Mouse (Mus musculus) brain, adult 2 months (tissue): Measurements from ENCODE around the gene Lsg1.

Experiments
- DNase-seq: peaks from one replicate; pipeline ENCODE4 v3.0.0; 2011; ENCODE audit warnings: low read depth, low spot score

Lsg1 gene

GRCm38 (mm10) chr16:30587494-30588327, at the start of gene Lsg1:
Gene Lsg1 (minus strand): TSS chr16:30587592.
- DNase-seq: peak; percentile 99

GRCm38 (mm10) chr16:30633906-30634746, 46.7 kb upstream of the Lsg1 start:
- DNase-seq: peak; percentile 14

- DNase-seq: no peak
These were observed 42.1 kb upstream of the Lsg1 start for GRCm38 (mm10) chr16:30629509-30629908.

DNA sequence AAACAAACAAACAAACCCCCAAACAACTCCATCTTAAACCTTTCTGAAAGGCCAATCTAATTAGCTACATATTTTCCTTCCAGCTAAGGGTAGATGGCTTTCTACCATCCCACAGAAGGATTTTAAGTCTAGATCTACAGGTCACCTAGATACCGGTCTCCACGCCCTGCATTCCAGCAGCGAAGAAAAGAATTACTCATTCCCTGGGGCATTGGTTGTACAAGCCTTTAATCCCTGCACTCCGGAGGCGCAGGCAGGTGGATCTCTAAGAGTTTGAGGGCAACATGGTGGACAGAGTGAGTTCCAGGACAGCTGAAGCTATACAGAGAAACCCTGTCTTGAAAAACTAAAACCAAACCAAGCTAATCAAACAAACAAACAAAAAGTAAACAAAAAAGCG, 41.0 kb upstream of the Lsg1 start:
- DNase-seq: no peak

- no peak for DNase-seq
These were observed 40.4 kb upstream of the Lsg1 start for GRCm38 (mm10) chr16:30627586-30628337.

DNA sequence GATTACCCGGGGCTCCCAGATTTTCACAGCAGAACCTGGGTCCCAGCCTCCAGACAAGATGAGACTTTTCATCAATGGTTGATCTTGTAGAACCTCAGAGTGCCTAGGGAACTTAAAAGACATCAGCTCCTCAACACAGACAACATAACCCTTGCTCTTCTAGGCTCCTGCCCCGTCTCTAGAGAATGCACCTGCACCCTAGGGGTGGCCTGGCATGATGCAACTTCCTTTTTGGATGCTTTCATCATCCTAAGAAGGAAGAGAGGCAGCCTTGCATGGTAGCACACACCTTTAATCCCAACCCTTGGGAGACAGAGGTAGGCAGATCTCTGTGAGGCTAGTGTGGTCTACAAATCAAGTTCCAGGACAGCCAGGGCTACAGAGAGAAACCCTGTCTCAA, 37.2 kb upstream of the Lsg1 start:
- no peak for DNase-seq

GRCm38 (mm10) chr16:30623645-30624044, 36.3 kb upstream of the Lsg1 start:
- no peak for DNase-seq

- DNase-seq: no peak
These were observed 28.9 kb upstream of the Lsg1 start for GRCm38 (mm10) chr16:30616281-30616680.

DNA sequence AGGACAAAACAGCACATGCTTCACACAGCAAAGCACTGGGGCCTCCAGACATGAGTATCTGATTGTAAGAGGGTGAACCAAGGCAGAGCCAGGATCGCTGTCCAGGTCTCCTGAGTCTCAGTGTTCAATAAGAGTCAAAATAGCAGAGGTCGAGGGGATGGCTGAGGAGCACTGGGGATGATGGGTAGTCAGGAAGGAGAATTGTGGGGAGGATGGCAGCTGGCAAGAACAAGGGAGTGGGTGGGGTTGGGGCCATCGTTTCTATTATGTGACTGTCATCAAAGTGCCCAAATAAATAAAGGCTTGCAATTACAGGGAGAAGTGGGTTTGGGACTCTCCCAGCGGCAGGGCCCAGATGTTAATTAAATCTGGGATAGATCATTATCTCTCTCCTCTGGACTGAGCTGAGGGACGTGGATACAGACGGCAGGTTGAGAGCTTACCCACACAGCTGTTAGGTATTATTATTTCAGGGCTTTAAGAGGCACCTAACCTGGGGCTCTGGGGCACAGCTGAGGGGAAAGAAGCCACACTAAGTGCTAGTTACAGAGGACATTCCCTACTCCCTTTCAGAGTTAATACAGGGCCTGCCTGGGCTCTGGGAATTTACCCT, 27.4 kb upstream of the Lsg1 start:
- no peak for DNase-seq

GRCm38 (mm10) chr16:30614122-30614521, 26.7 kb upstream of the Lsg1 start:
- DNase-seq: no peak

DNA sequence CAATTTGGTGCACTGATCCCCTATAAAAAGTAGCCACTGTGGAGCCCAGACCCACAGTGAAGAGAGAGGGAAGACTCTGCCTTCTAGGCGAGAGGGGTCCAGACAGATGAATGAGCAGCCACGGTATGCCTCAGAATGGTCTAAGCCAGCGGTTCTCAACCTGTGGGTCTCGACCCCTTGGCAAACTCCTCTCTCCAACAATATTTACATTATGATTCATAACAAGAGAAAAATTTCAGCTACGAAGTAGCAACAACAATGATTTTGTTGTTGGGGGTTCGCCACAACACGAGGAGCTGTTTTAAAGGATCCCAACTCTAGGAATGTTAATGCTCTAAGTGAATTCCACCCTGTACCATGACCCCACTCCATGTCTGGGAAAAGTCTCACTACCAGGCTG, 25.7 kb upstream of the Lsg1 start:
- no peak for DNase-seq

- DNase-seq: no peak
These were observed 23.9 kb upstream of the Lsg1 start for GRCm38 (mm10) chr16:30611331-30611730.

- DNase-seq: no peak
These were observed 20.5 kb upstream of the Lsg1 start for GRCm38 (mm10) chr16:30607868-30608267.

DNA sequence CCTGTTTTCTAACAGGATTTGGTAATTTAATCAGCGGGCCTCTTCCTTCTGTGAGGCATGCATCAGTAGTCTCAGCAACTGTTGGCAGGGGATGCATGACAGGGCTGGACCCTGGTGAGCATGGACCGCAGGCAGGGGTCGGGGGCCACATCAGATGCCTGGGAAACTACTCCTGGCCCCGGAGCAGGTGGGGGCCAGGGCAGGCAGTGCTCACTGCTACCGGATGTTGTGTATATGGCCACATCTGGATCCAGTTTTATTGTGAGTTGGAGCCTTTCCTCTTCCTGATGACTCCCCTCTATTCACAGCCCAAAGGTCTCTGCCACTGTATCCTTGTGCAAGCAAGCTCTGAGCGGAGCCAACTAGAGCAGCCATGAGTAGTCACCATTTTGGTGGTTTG, 18.1 kb upstream of the Lsg1 start:
- DNase-seq: no peak

GRCm38 (mm10) chr16:30604807-30605137, 17.4 kb upstream of the Lsg1 start:
- DNase-seq: peak; percentile 55

DNA sequence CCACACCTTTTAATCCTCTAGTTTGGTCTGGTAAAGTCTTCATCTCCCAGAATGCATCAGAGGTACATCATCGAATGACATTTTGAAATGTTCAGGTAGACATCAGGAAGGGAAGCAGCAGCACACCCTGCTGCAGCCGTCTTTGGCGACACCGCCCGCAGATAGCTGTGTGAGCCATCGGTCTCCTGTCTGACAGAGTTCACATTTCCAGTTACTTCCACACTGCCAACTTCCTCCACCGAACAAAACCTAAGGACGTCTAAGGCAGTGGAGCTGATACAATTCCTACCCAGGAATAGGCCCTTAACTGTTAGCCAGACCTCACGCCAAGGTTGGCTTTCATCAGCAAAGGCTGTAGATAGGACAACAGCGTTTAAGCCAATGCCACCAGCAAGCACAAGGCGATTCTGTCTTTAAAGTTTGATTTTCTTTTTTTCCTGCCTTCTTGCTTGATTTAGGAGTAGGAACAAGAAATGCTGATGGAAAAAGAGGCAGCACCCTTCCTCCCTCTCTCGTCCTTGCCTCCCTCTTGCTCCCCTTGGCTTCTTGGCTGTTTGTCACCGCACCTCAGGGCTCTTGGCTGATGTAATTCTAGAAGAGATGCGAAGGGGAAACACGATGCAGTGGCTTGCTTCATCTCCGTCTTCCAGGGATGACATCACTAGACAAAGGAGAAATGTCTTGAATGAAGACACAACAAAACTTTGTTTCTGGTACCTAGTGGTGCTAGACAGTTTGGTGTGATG, 16.8 kb upstream of the Lsg1 start:
- DNase-seq: no peak

DNA sequence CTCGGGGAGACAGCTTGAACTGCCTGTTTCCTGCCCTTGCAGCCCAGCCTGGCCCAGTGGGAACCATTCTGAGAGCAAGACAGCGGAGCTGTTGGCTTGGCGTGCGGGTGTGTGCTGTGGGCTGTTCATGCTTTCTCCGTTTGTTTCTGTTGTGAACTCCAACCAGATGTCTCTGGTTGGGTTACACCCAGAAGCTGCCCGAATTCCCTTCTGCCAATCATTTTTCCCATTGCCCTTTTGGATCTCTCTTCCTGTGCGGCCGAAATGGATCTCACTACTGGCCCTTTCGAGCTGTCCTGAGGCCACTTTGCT, 16.1 kb upstream of the Lsg1 start:
- no peak for DNase-seq

- DNase-seq: no peak
These were observed 15.5 kb upstream of the Lsg1 start for GRCm38 (mm10) chr16:30602684-30603530.

DNA sequence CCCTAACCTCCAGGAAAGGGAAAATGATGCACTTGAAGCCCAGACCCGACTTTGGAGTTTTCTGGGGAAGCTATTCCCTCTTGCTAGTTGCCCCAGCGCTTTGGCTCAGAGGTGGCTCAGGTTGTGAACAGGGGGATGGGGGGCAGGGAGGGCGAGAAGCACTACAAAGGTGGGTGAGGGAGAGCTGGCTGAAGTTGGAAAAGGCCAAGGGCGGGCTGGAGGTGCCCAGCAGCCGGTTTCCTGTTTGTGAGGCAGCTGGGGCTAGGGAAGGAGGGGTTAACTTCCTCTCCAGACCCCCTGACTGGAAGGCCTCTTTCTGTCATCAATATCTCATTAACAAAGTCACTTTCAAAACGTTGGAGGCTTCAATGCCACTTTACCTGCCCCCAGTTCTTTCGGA, 14.6 kb upstream of the Lsg1 start:
- no peak for DNase-seq
